In the genomic region with DNA sequence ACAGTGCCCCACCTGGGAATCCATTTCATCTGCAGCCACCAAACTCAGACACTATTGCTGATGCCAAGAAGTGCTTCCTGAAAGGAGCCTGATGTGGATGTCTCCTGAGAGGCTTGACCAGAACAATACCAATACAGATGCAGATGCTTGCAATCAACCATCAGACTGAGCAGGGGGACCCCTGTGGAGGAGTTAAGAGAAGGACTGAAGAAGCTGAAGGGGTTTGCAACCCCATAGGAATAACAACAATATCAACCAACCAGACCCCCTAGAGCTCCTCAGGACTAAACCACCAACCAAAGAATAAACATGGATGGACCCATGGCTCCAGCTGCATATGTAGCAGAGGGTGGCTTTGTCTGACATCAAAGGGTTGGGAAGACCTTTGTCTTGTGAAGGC, we compare ENCODE assay signal across 28 mouse cellular contexts.
"Had no signal": no experiment of that assay in that cellular context is flagged by ENCODE, and none has a peak within 500 bp of the region (broad histone marks: within the 10 kb centered on the region; RNA-seq: fewer than 3 reads in every experiment).

No protein-coding gene starts in this region.

- H3K27ac ChIP-seq: limb, embryonic 10.5 days; limb, embryonic 12.5 days; limb, embryonic 13.5 days; limb, embryonic 15.5 days; liver, embryonic 12.5 days; liver, embryonic 13.5 days; liver, embryonic 14.5 days; liver, embryonic 15.5 days; lung, embryonic 15.5 days; macrophage; midbrain, embryonic 10.5 days; midbrain, embryonic 12.5 days; midbrain, embryonic 13.5 days; midbrain, embryonic 15.5 days; neural tube, embryonic 12.5 days had no signal

- H3K4me3 ChIP-seq: limb, embryonic 10.5 days; limb, embryonic 12.5 days; limb, embryonic 13.5 days; limb, embryonic 15.5 days; liver, embryonic 12.5 days; liver, embryonic 13.5 days; liver, embryonic 15.5 days; lung, embryonic 15.5 days; megakaryocyte, embryonic 14.5 days; midbrain, embryonic 10.5 days; midbrain, embryonic 12.5 days; midbrain, embryonic 13.5 days; midbrain, embryonic 15.5 days; myocyte; neural tube, embryonic 12.5 days had no signal

- DNase-seq: left cerebral cortex, postnatal 4 days; liver; liver, embryonic 13.5 days; liver, postnatal 0 days; lung, adult 18-20 months; lung, adult 2 months; lung, embryonic 14.5 days; lung, postnatal 10 days; lung, postnatal 14 days; lung, postnatal 36 days; lung, postnatal 4 days; midbrain, embryonic 14.5 days had no signal
